Mouse (Mus musculus) erythroid progenitor cell, adult 5-6 weeks (primary cell): ENCODE results near the gene Got1. TPM values are rescaled to one million over a fixed set of nuclear protein-coding genes. Genes with fewer than 3 reads are reported as not detected.
A peak's percentile ranks its signal among the peaks of the same experiment; 100 is the strongest.

Experiments used
- ATAC-seq: replicated peaks from 2 replicates; pipeline ENCODE4 v1.8.0; 2016; ENCODE audit warnings: moderate number of reproducible peaks, mild to moderate bottlenecking, moderate TSS enrichment, inconsistent platforms; ENCODE audit not compliant: poor library complexity, low FRiP score, severe bottlenecking
- total RNA-seq, 2 experiments: library from RNA; stranded (forward) in 1 of 2; stranded (reverse) in 1 of 2; fragments of 150-400 nt in 1 of 2; fragments of 186-747, 209-891 nt in 1 of 2; gene quantifications; 2 replicates each; pipeline versions ENCODE4 v1.2.3 to v1.2.4; 2015 to 2017; ENCODE audit warnings: low replicate concordance in 2 of 2

Gene Got1
- total RNA-seq, 2 experiments from 2014 or later = 9.6 TPM; not detected in 1

- no peak for ATAC-seq
These were observed 30.5 kb downstream of the Got1 start for GRCm38 (mm10) chr19:43493878-43494277.

- 0 out of 2 replicates have a peak, but pooled peaks have one; percentile 36 for ATAC-seq
These were observed 31.1 kb downstream of the Got1 start for GRCm38 (mm10) chr19:43493316-43493715.

GRCm38 (mm10) chr19:43487429-43487828 is 37.0 kb downstream of the Got1 start:
- ATAC-seq = no peak

- ATAC-seq = no peak
These were observed 43.9 kb downstream of the Got1 start for GRCm38 (mm10) chr19:43480512-43480911.

GRCm38 (mm10) chr19:43479431-43479830 is 45.0 kb downstream of the Got1 start:
- ATAC-seq = no peak

- ATAC-seq = peak; percentile 42
These were observed 45.5 kb downstream of the Got1 start for GRCm38 (mm10) chr19:43478891-43479290.

GRCm38 (mm10) chr19:43477436-43477835 is 47.0 kb downstream of the Got1 start:
- ATAC-seq = no peak

GRCm38 (mm10) chr19:43476063-43476462 is 48.3 kb downstream of the Got1 start:
- ATAC-seq = no peak

GRCm38 (mm10) chr19:43475642-43476041 is 48.8 kb downstream of the Got1 start:
- no peak for ATAC-seq

GRCm38 (mm10) chr19:43472781-43473180 is 51.6 kb downstream of the Got1 start:
- no peak for ATAC-seq

GRCm38 (mm10) chr19:43472331-43472730 is 52.1 kb downstream of the Got1 start:
- no peak for ATAC-seq

GRCm38 (mm10) chr19:43469333-43469732 is 55.1 kb downstream of the Got1 start:
- ATAC-seq = 0 out of 2 replicates have a peak, but pooled peaks have one; percentile 14

- no peak for ATAC-seq
These were observed 56.3 kb downstream of the Got1 start for GRCm38 (mm10) chr19:43467927-43468685.

- ATAC-seq = no peak
These were observed 58.7 kb downstream of the Got1 start for GRCm38 (mm10) chr19:43465601-43466255.

- ATAC-seq = no peak
These were observed 59.3 kb downstream of the Got1 start for GRCm38 (mm10) chr19:43465076-43465475.

- no peak for ATAC-seq
These were observed 60.1 kb downstream of the Got1 start for GRCm38 (mm10) chr19:43464294-43464687.

GRCm38 (mm10) chr19:43463546-43464293 is 60.7 kb downstream of the Got1 start:
- no peak for ATAC-seq

GRCm38 (mm10) chr19:43462141-43462540 is 62.3 kb downstream of the Got1 start:
- ATAC-seq = no peak

- ATAC-seq = no peak
These were observed 63.9 kb downstream of the Got1 start for GRCm38 (mm10) chr19:43460481-43460880.

GRCm38 (mm10) chr19:43459948-43460347 is 64.5 kb downstream of the Got1 start:
- ATAC-seq = no peak

GRCm38 (mm10) chr19:43453025-43453424 is 71.4 kb downstream of the Got1 start:
- ATAC-seq = peak; percentile 46; the same call in 1 of the 2 replicates
